Mouse (Mus musculus) neural tube, postnatal 0 days (tissue): ENCODE data around the gene Klb. TPM values are rescaled to one million over a fixed set of nuclear protein-coding genes. Genes with fewer than 3 reads are reported as not detected.

Source experiments
- polyA plus RNA-seq: library from polyadenylated mRNA; unstranded; fragments of >200 nt; fragmentation: Nextera tagmentation; extraction: Ambion mirVana; gene quantifications from 2 replicates; pipeline ENCODE4 v1.2.1, GENCODE M21; 2015

The Klb gene
- 0.18 and 0.19 TPM in 2 replicates for polyA plus RNA-seq

GRCm38 (mm10) chr5:65348168-65348567, at the start of gene Klb:
Klb (plus strand) TSS chr5:65348314.

GRCm38 (mm10) chr5:65335298-65336074, 12.6 kb upstream of the Klb start, which contains the start of gene Rfc1:
Rfc1 (minus strand) TSS chr5:65335670.

GRCm38 (mm10) chr5:65390648-65391644, 42.8 kb downstream of the Klb start, which contains the start of the genes Rpl9 and Lias:
Rpl9 (minus strand) TSS chr5:65391444.
Lias (plus strand) TSS chr5:65391497.

Other genes with a start within 250 kb of the Klb start
- gene Klhl5, start 240.8 kb upstream of the Klb start, polyA plus RNA-seq, result 55.7 and 59.5 TPM in 2 replicates
- gene Wdr19, start 148.6 kb upstream of the Klb start, polyA plus RNA-seq, result 7.6 and 8.2 TPM in 2 replicates
- 23.6 and 31.0 TPM in 2 replicates for gene Rfc1, start 12.6 kb upstream of the Klb start, polyA plus RNA-seq
- gene Rpl9, start 43.1 kb downstream of the Klb start, polyA plus RNA-seq, result 617 and 646 TPM in 2 replicates
- gene Lias, start 43.2 kb downstream of the Klb start, polyA plus RNA-seq, result 61.6 and 62.6 TPM in 2 replicates
- 33.5 and 36.6 TPM in 2 replicates for gene Ugdh, start 87.6 kb downstream of the Klb start, polyA plus RNA-seq
- gene Gm43552, start 144.5 kb downstream of the Klb start, polyA plus RNA-seq, result not detected in 2 replicates
- 215 and 233 TPM in 2 replicates for gene Smim14, start 188.9 kb downstream of the Klb start, polyA plus RNA-seq
- gene Ube2k, start 188.9 kb downstream of the Klb start, polyA plus RNA-seq, result 205 TPM in 2 replicates